8 mouse cellular contexts compared by ENCODE assay signal in the genomic region with DNA sequence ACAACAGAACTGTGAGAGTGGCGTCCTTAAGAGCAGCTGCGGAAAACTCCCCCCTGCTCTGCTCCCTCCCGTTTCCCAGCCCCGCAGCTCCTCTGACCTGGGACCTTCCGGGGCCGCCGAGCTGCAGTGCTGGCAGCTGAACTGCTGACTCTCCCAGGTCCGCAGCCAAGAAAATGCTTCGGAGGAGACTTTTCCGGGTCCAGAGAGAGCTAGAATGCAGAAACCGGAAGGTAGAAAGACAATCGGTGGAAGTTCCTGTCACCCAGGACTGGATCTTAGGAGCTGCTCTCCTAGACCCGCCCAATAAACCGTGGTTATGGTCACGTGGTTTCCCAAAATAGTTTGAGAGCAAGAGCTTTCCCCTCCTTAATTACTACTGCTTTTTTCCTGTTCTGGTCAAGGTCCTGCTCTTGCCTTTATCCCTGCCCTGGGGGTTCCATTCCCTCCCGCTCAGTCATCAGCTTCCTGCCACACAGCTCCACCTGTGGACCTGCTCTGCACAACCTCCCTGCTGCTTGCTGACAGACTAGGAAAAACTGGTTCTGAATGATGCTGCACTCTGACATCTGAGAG. TPM values are rescaled to one million over a fixed set of nuclear protein-coding genes. Genes with fewer than 3 reads are reported as not detected.
A peak's percentile ranks its signal among the peaks of the same experiment; 100 is the strongest.
DNase-seq lines count a peak whose midpoint lies in the region; ATAC-seq and TF ChIP-seq lines count a peak whose summit lies in the region.
"Not testable (repeated sequence)": the region's sequence is repeated elsewhere in the genome, so short reads cannot be mapped to it uniquely, and the experiment has no call there.

A gene (minus strand): TSS at position 469 of the 573 bp plus-strand sequence.

- not testable (repeated sequence) for TF ChIP-seq POLR2A in olfactory bulb, adult 2 months (IDR thresholded peaks at IDR 0.05; ENCODE audit: insufficient read depth, low read depth, low read length)

- H3K27ac ChIP-seq in hindbrain, embryonic 12.5 days = 0 out of 2 replicates have a peak within 1 kb of the TSS, but pooled peaks have one; percentile 44
- H3K27ac ChIP-seq in lung, embryonic 16.5 days (ENCODE audit: low read length) = peak within 1 kb of the TSS; percentile 80
- not testable (repeated sequence) for H3K27ac ChIP-seq in olfactory bulb, adult 2 months (ENCODE audit: insufficient read depth, low read depth, low read length)

- peak; percentile 76 for ATAC-seq in Patski
- ATAC-seq in hindbrain, embryonic 12.5 days (ENCODE audit: low FRiP score) = peak; percentile 90
- ATAC-seq in lung, embryonic 16.5 days (ENCODE audit: low read depth) = peak; percentile 94

- H3K36me3 ChIP-seq in hindbrain, embryonic 12.5 days; lung, embryonic 16.5 days (ENCODE audit: control insufficient read depth, insufficient read depth, low read length): not testable (repeated sequence)

- H3K4me3 ChIP-seq in hindbrain, embryonic 12.5 days = peak within 1 kb of the TSS; percentile 54
- H3K4me3 ChIP-seq in lung, embryonic 16.5 days (ENCODE audit: low read length) = peak within 1 kb of the TSS; percentile 61
- peak within 1 kb of the TSS; percentile 54 for H3K4me3 ChIP-seq in olfactory bulb, adult 2 months (ENCODE audit: insufficient read depth, low read depth, low read length)

- H3K9ac ChIP-seq in hindbrain, embryonic 12.5 days = peak within 1 kb of the TSS; percentile 63
- H3K9ac ChIP-seq in lung, embryonic 16.5 days (ENCODE audit: low read length) = peak within 1 kb of the TSS; percentile 72

- CTCF ChIA-PET in Patski (lab: Charles Lee) = not testable (repeated sequence)

- DNase-seq in Patski (ENCODE audit: low read depth, low spot score) = not testable (repeated sequence)
- DNase-seq in cerebellum, postnatal 10 days = peak; percentile 43 to 50
- DNase-seq in frontal cortex, postnatal 36 days (ENCODE audit: low spot score in 2 of 2) = peak; percentile 4 to 8
- DNase-seq in layer of hippocampus, postnatal 10 days (ENCODE audit: low spot score in 2 of 2) = peak; percentile 8 to 20
- DNase-seq in thymus, postnatal 25 days = peak; percentile 21

- not testable (repeated sequence) for TF ChIP-seq CTCF in Patski (IDR thresholded peaks at IDR 0.05); olfactory bulb, adult 2 months (IDR thresholded peaks at IDR 0.05; ENCODE audit: insufficient read depth, low read depth, low read length)

- WGBS in hindbrain, embryonic 12.5 days = 0% methylated on average over 16 of the region's 16 CpGs
- WGBS in lung, embryonic 16.5 days = 0% methylated on average over 16 of the region's 16 CpGs
- WGBS in olfactory bulb, adult 2 months = under 1% methylated on average over 16 of the region's 16 CpGs

- H3K4me2 ChIP-seq in hindbrain, embryonic 12.5 days (replicated peaks) = peak within 1 kb of the TSS; percentile 58
- peak within 1 kb of the TSS; percentile 57 for H3K4me2 ChIP-seq in lung, embryonic 16.5 days (ENCODE audit: low read depth, low read length)

- not testable (repeated sequence) for H3K4me1 ChIP-seq in hindbrain, embryonic 12.5 days; lung, embryonic 16.5 days (replicated peaks; ENCODE audit: control insufficient read depth, insufficient read depth, low read length); olfactory bulb, adult 2 months (ENCODE audit: control insufficient read depth, insufficient read depth, low read length)

- in situ Hi-C loops in Patski (cut with MboI; ENCODE audit: low pct_unique_long_range_greater_than_20kb) = not testable (repeated sequence)

- H3K27me3 ChIP-seq in Patski; hindbrain, embryonic 12.5 days; lung, embryonic 16.5 days (ENCODE audit: control insufficient read depth, insufficient read depth, low read depth, low read length): not testable (repeated sequence)

- H3K9me3 ChIP-seq in hindbrain, embryonic 12.5 days (replicated peaks); lung, embryonic 16.5 days (ENCODE audit: control insufficient read depth, low read length): not testable (repeated sequence)

- POLR2A ChIA-PET in Patski (lab: Charles Lee) = not testable (repeated sequence)

RNA-seq across cellular contexts. Expression of the gene that starts here (rescaled TPM):
- polyA plus RNA-seq in Patski (2021) = 0.55 TPM
- polyA plus RNA-seq in hindbrain, embryonic 12.5 days (2016; fragmentation: Nextera tagmentation; extraction: Ambion mirVana) = 1.4 and 1.7 TPM in 2 replicates
- total RNA-seq in layer of hippocampus, postnatal 10 days (2021) = under 1 TPM; 0.53 to 0.60 TPM
- 2.4 and 2.6 TPM in 2 replicates for polyA plus RNA-seq in lung, embryonic 16.5 days (2015; fragmentation: Nextera tagmentation; extraction: Ambion mirVana)
- not detected in 2 replicates for polyA plus RNA-seq in olfactory bulb, adult 2 months (2012; ENCODE audit: insufficient read depth, insufficient read length, low replicate concordance, missing spikeins)

Comparison
In these comparisons a context has a peak if more than half of its experiments do, and no peak if none do; other contexts are left out.
1. Peak in ATAC-seq in Patski; RNA of the gene not detected or under 1 TPM.
2. Peak in DNase-seq in layer of hippocampus, postnatal 10 days; RNA of the gene not detected or under 1 TPM.